Mouse (Mus musculus) kidney, adult 11 months (tissue): ENCODE measurements around the gene Kif23.

ENCODE experiments used
- DNase-seq: peaks from one replicate; pipeline ENCODE4 v3.0.0; 2022

Kif23 gene

GRCm38 (mm10) chr9:61901574-61901973 lies 45.0 kb downstream of the Kif23 start:
- DNase-seq: no peak

DNA sequence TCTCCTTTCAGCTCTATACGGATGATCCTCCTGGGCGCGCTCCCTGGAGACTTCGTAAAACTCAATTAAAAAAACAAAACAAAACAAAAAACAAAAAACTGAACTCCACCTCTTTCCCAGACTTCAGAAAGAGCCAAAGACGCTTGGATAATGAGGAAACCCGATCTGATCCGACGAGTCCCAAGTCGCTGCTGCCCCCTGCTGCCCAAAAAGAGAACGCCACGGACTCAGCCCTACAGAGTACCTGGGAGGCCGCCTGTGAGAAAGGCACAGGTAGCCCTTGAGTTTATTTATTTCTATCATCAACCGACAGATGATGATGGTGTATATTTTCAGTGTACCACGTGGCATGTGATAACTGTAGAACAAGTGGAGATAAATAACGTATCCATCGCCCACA lies 46.8 kb downstream of the Kif23 start:
- DNase-seq: peak; percentile 71

DNA sequence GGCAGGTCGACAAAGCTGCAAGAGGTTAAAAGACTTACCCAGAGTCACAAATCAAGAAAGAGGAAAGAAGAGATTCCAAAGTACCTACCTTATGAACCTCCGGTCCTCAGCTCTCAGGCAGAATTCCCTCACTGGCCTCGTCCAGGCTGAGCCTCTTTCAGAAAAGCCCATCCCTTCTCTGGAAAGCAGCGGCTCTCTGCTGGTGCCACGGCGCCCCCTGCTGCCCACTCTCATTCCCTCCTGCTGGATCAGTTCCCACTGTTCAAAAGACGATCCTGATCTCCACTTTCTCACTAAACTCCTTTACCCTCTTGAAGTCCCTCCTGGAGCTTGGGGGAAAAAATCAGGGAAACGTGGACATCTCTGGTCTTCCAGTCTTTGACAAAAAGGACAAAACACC lies 48.2 kb downstream of the Kif23 start:
- DNase-seq: peak; percentile 63

DNA sequence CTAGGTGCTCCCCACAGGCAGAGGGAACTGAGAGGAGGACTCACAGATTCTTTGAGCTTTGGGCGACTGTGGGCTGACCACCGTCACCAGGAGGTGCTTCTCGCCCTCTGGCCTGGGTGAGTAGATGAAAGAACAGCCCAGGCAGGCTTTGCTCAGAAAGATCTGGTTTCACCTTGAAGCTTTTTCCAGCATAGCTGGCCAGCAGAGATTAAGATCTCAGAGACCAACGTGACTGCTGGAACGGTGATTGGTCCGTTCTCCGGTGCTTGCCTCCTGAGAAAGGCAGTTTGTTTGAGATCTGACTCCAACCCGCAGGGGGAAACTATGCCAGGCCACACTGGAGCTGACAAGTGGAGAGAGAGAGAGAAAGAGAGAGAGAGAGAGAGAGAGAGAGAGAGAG lies 51.6 kb downstream of the Kif23 start:
- DNase-seq: peak; percentile 83

DNA sequence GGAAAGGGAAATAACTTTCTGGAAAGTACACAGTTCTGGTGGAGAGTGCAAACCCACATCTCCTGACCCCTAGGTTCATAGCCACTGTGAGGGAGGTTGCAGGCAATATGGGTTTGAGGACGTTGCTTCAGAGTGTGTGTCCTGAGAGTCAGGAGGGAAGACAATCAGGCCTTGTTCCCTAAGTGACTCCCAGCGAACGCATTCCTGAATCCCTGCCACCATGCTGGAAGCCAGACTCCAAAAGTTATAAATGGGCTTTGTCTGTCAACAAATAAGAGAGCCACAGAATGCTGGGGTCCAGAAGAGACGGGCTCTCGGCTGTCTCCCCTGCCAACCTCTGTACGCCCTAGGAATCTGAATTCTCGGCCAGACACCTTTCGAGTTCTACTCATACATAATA lies 56.7 kb downstream of the Kif23 start:
- no peak for DNase-seq

- DNase-seq: no peak
These were observed 58.8 kb downstream of the Kif23 start for GRCm38 (mm10) chr9:61887661-61888379.

DNA sequence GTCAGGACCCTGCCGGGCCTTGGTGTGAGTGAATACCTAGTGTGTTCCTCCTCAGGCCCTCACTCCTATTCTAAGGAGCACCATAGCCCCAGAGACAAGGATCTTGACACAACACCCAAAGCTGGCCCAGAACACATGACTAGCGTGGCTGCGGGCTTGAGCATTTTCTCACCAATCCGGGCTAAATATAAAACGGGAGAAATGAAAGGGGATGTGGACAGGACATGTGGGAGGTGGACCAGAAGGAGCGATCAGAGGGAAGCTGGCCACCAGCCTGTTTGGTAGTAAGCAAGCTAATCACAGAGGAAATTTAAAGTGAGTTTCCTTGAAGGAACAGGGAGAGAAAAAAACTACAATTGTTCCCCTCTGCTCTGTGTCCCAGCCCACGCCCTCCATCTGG lies 60.6 kb downstream of the Kif23 start:
- DNase-seq: no peak

DNA sequence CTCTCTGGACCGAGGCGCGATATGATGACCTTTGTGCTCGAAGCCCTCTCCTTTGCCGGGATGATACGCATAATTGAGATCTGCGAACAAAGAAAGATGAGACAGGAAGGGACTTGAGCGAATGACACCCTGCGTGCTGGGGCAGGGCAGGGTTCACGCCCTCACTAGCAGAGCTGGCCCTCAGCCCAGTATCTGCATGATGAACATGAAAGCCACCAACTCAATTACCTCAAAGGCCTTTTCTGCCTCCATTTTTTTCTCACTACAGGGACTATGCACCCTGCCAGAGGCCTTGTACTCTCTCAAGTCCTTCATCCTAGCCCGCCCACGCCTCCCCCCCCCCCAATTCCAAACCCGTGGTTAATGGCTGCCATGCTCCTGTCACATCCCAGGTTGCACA lies 61.6 kb downstream of the Kif23 start:
- DNase-seq: no peak

DNA sequence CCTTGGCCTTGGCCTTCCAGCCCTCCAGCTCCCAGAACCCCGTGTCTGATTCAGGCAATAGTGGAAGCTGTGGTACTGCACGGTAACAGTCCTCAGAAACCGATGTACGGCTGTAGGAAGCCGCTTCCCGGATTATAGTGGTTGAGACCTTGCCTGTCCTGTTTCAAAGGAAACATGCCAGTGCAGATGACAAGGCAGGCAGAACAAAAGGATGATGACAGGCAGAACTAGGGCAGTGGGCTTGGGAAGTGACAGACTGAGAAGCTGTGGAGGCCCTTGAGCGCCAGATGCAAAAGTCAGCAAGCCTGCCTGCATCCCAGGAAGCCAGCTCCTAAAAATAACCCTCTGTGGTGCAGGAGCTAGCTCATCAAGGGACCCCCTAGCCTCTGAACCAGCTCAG lies 62.2 kb downstream of the Kif23 start:
- no peak for DNase-seq

GRCm38 (mm10) chr9:61882179-61882578 lies 64.4 kb downstream of the Kif23 start:
- DNase-seq: no peak

DNA sequence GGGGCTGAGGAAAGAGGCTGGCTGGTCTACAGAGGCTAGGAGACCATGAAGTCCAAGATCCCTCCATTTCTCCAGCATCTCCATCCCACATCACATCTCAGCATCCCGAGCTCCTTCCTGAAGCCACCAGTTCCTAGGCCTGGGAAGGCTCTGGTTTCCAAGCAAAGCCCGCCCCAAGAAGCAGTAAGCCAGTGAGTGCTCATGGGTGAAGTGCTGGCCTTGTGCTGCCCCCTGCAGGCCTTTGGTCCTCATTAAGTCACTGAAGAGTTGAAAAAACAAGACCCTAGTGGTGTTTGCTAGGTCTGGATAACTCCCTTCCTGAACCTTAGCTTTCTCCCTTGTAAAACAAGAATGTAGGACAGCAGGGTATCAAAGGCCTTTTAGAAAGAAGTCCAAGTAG lies 67.7 kb downstream of the Kif23 start:
- DNase-seq: peak; percentile 54

- DNase-seq: peak; percentile 51
These were observed 69.0 kb downstream of the Kif23 start for GRCm38 (mm10) chr9:61877373-61878112.

DNA sequence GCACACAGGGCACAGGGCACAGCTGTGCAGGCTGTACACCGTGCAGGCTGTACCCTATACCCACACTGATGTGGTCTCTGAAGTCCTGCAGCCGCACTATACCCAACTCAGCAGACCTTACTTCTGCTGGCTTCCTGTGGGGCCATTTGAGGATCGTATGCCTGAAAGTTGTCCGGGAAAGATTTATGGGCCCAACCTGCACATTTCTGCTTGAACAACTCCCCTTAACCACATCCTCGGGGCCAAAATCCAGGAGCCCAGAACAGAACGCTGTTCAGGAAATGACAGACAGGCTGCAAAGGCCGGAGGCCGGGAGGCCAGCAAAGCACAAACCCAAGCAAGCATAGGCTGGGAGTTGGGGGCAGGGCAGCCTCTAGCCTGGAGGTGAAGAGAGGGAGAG lies 73.2 kb downstream of the Kif23 start:
- DNase-seq: no peak

DNA sequence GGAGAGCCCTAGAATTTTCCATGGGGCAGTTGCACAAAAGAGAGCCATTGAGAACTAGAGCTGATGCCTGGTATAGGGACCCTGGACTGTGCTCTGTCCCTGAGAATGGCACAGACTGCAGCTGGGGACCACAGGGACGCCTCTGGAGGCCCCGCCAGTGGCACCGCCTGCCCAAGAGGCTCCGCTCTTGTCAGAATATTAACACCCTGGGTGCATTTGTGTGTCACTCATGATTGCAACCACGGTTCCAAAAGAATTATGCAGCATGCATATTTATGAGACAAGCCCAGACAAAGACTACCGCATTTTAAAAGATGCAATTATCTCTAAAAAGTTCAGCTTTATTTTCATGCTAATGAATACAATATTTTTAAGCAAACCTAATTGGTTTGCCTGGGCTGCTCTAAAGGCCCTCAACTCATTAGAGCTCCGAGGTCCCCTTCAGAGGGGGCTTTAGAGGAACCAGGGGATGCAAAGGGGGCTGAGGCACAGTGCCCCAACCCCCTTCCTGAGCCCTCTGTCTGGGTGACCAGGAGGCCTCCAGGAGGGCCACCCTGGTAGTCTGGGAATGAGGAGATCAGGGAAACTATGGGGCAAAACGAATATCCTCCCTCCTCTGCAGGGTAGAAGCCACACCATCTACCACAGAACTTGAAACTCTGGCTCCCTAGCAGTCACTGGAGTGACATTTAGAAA lies 74.2 kb downstream of the Kif23 start:
- DNase-seq: no peak

DNA sequence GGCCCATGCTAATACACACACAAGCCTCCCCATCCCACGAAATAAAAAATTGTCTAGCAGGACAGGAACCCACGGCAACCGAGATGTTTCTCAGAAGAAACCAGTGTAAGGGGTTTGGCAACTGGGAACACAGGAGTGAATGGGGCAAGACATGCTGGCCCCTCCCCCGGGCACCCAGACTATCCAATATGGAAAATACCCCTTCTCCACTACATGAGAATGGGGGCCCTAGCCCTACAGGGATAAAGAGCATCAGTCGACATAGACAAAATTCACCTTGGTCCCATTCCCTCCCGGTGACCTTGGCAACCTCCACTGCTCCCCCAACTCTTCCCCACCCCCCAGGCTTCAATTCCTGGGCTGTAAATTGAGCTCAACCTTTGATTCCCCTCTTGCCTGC lies 74.7 kb downstream of the Kif23 start:
- DNase-seq: no peak

DNA sequence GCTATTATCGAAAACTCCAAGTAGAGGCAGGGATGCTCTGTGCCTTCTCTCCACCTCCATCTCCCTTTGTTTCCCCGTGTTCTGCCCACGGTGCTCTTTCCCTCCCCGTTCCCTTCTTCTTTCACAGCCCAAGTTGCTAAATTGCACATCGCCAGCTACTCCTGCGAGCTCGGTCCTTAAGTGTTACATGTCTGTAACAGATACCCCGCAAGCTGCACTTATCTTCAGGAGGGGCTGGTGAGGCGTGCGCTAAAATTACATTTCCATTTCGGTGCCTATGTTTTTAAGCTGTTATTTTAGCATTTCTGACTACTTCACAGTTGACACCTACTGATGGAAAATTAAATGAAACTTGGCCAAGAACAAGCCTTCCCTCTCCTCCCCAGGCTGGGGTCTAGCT lies 78.9 kb downstream of the Kif23 start:
- DNase-seq: no peak
